Mouse (Mus musculus): ENCODE measurements around the gene Tarm1. TPM values are rescaled to one million over a fixed set of nuclear protein-coding genes. Genes with fewer than 3 reads are reported as not detected.

The Tarm1 gene
- polyA plus RNA-seq, 2 experiments = 0.11 to 0.32 TPM

GRCm38 (mm10) chr7:3442476-3443062 is 59.9 kb downstream of the Tarm1 start:
- Histone ChIP-seq H3K36me3 (replicated peaks; ENCODE audit: control insufficient read depth, insufficient read depth, low read depth) (no peaks in the 10 kb centered on the region), H3K9me3 (ENCODE audit: control insufficient read depth, low read length) (no peaks in the 10 kb centered on the region), H3K4me2 (ENCODE audit: low read depth) (no peak overlapping the region), H3K27ac (no peak overlapping the region), H3K4me1 (replicated peaks; ENCODE audit: control insufficient read depth in 2 of 2, insufficient read depth in 2 of 2, low read length in 1 of 2) (no peaks in the 10 kb centered on the region), H3K9ac (replicated peaks) (no peak overlapping the region), H3K27me3 (ENCODE audit: control insufficient read depth, insufficient read depth, low read length) (no peaks in the 10 kb centered on the region), H3K4me3 (ENCODE audit: insufficient read depth in 1 of 2, low read depth in 2 of 2, low read length in 2 of 2) (no peak overlapping the region)
- DNase-seq (ENCODE audit: low read depth in 3 of 3, low spot score in 3 of 3) (no peak), ATAC-seq (ENCODE audit: insufficient read depth) (no peak)
- no peak for TF ChIP-seq EP300 (IDR thresholded peaks at IDR 0.05; ENCODE audit: low read depth)
- TF ChIP-seq CTCF (IDR thresholded peaks at IDR 0.05; ENCODE audit: low read depth) = no peak
- WGBS (ENCODE audit: insufficient replicate concordance) = 26% methylated on average over 10 of the region's 10 CpGs

GRCm38 (mm10) chr7:3440526-3440925 is 61.9 kb downstream of the Tarm1 start:
- no peak for DNase-seq (ENCODE audit: low read depth in 3 of 3, low spot score in 3 of 3)
- no peak for ATAC-seq (ENCODE audit: insufficient read depth)
- 55% methylated on average over 8 of the region's 8 CpGs for WGBS (ENCODE audit: insufficient replicate concordance)
- no peak for TF ChIP-seq CTCF (IDR thresholded peaks at IDR 0.05; ENCODE audit: low read depth)
- TF ChIP-seq EP300 (IDR thresholded peaks at IDR 0.05; ENCODE audit: low read depth) = no peak
- Histone ChIP-seq H3K27ac (no peak overlapping the region), H3K27me3 (ENCODE audit: control insufficient read depth, insufficient read depth, low read length) (no peaks in the 10 kb centered on the region), H3K9ac (replicated peaks) (no peak overlapping the region), H3K36me3 (replicated peaks; ENCODE audit: control insufficient read depth, insufficient read depth, low read depth) (no peaks in the 10 kb centered on the region), H3K4me3 (ENCODE audit: insufficient read depth in 1 of 2, low read depth in 2 of 2, low read length in 2 of 2) (no peak overlapping the region), H3K9me3 (ENCODE audit: control insufficient read depth, low read length) (no peaks in the 10 kb centered on the region), H3K4me2 (ENCODE audit: low read depth) (no peak overlapping the region), H3K4me1 (replicated peaks; ENCODE audit: control insufficient read depth in 2 of 2, insufficient read depth in 2 of 2, low read length in 1 of 2) (no peaks in the 10 kb centered on the region)

GRCm38 (mm10) chr7:3439984-3440383 is 62.4 kb downstream of the Tarm1 start:
- 67% methylated on average over 10 of the region's 11 CpGs for WGBS (ENCODE audit: insufficient replicate concordance)
- ATAC-seq (ENCODE audit: insufficient read depth) = no peak
- TF ChIP-seq EP300 (IDR thresholded peaks at IDR 0.05; ENCODE audit: low read depth) (no peak), CTCF (IDR thresholded peaks at IDR 0.05; ENCODE audit: low read depth) (no peak)
- H3K9ac ChIP-seq (replicated peaks) = no peak overlapping the region
- H3K27me3 ChIP-seq (ENCODE audit: control insufficient read depth, insufficient read depth, low read length) = no peaks in the 10 kb centered on the region
- no peaks in the 10 kb centered on the region for H3K36me3 ChIP-seq (replicated peaks; ENCODE audit: control insufficient read depth, insufficient read depth, low read depth)
- no peak overlapping the region for H3K27ac ChIP-seq
- no peak for DNase-seq (ENCODE audit: low read depth in 3 of 3, low spot score in 3 of 3)
- no peaks in the 10 kb centered on the region for H3K9me3 ChIP-seq (ENCODE audit: control insufficient read depth, low read length)
- no peak overlapping the region for H3K4me3 ChIP-seq (ENCODE audit: insufficient read depth in 1 of 2, low read depth in 2 of 2, low read length in 2 of 2)
- H3K4me1 ChIP-seq (replicated peaks; ENCODE audit: control insufficient read depth in 2 of 2, insufficient read depth in 2 of 2, low read length in 1 of 2) = no peaks in the 10 kb centered on the region
- H3K4me2 ChIP-seq (ENCODE audit: low read depth) = no peak overlapping the region

GRCm38 (mm10) chr7:3437941-3438340 is 64.5 kb downstream of the Tarm1 start:
- Histone ChIP-seq H3K9me3 (ENCODE audit: control insufficient read depth, low read length) (no peaks in the 10 kb centered on the region), H3K4me2 (ENCODE audit: low read depth) (no peak overlapping the region), H3K27ac (no peak overlapping the region), H3K36me3 (replicated peaks; ENCODE audit: control insufficient read depth, insufficient read depth, low read depth) (no peaks in the 10 kb centered on the region), H3K4me3 (ENCODE audit: insufficient read depth in 1 of 2, low read depth in 2 of 2, low read length in 2 of 2) (no peak overlapping the region), H3K4me1 (replicated peaks; ENCODE audit: control insufficient read depth in 2 of 2, insufficient read depth in 2 of 2, low read length in 1 of 2) (no peaks in the 10 kb centered on the region), H3K27me3 (ENCODE audit: control insufficient read depth, insufficient read depth, low read length) (no peaks in the 10 kb centered on the region), H3K9ac (replicated peaks) (no peak overlapping the region)
- 66% methylated on average over 5 of the region's 5 CpGs for WGBS (ENCODE audit: insufficient replicate concordance)
- DNase-seq (ENCODE audit: low read depth in 3 of 3, low spot score in 3 of 3) (no peak), ATAC-seq (ENCODE audit: insufficient read depth) (no peak)
- TF ChIP-seq EP300 (IDR thresholded peaks at IDR 0.05; ENCODE audit: low read depth) (no peak), CTCF (IDR thresholded peaks at IDR 0.05; ENCODE audit: low read depth) (no peak)

Other genes starting within 250 kb of the Tarm1 start
- gene Myadm, start 213.5 kb downstream of the Tarm1 start, polyA plus RNA-seq (2012; rRNA removed) = 21.5 and 27.0 TPM in 2 replicates
- gene Myadm, start 213.5 kb downstream of the Tarm1 start, polyA plus RNA-seq (2014; fragmentation: Nextera tagmentation; extraction: Ambion mirVana) = 23.1 and 24.9 TPM in 2 replicates
- 0.05 and 0.06 TPM in 2 replicates for gene Prkcg, start 213.4 kb downstream of the Tarm1 start, polyA plus RNA-seq (2012; rRNA removed)
- gene Prkcg, start 213.4 kb downstream of the Tarm1 start, polyA plus RNA-seq (2014; fragmentation: Nextera tagmentation; extraction: Ambion mirVana) = not detected in 2 replicates
- gene Cacng7, start 169.7 kb downstream of the Tarm1 start, polyA plus RNA-seq (2012; rRNA removed) = 0.49 and 0.92 TPM in 2 replicates
- gene Cacng7, start 169.7 kb downstream of the Tarm1 start, polyA plus RNA-seq (2014; fragmentation: Nextera tagmentation; extraction: Ambion mirVana) = not detected in 2 replicates
- 0.04 and 0.05 TPM in 2 replicates for gene Cacng8, start 111.9 kb downstream of the Tarm1 start, polyA plus RNA-seq (2012; rRNA removed)
- gene Cacng8, start 111.9 kb downstream of the Tarm1 start, polyA plus RNA-seq (2014; fragmentation: Nextera tagmentation; extraction: Ambion mirVana) = not detected in 2 replicates
- not detected in 2 replicates for gene Cacng6, start 78.4 kb downstream of the Tarm1 start, polyA plus RNA-seq (2012; rRNA removed)
- not detected in 2 replicates for gene Cacng6, start 78.4 kb downstream of the Tarm1 start, polyA plus RNA-seq (2014; fragmentation: Nextera tagmentation; extraction: Ambion mirVana)
- 0.03 and 0.06 TPM in 2 replicates for gene Oscar, start 113.5 kb upstream of the Tarm1 start, polyA plus RNA-seq (2012; rRNA removed)
- not detected in 2 replicates for gene Oscar, start 113.5 kb upstream of the Tarm1 start, polyA plus RNA-seq (2014; fragmentation: Nextera tagmentation; extraction: Ambion mirVana)
- 106 and 107 TPM in 2 replicates for gene Ndufa3, start 114.7 kb upstream of the Tarm1 start, polyA plus RNA-seq (2012; rRNA removed)
- gene Ndufa3, start 114.7 kb upstream of the Tarm1 start, polyA plus RNA-seq (2014; fragmentation: Nextera tagmentation; extraction: Ambion mirVana) = 351 and 354 TPM in 2 replicates
- gene Tfpt, start 127.3 kb upstream of the Tarm1 start, polyA plus RNA-seq (2012; rRNA removed) = 6.4 and 10.7 TPM in 2 replicates
- gene Tfpt, start 127.3 kb upstream of the Tarm1 start, polyA plus RNA-seq (2014; fragmentation: Nextera tagmentation; extraction: Ambion mirVana) = 7.7 and 8.0 TPM in 2 replicates
- 19.9 and 28.4 TPM in 2 replicates for gene Prpf31, start 127.4 kb upstream of the Tarm1 start, polyA plus RNA-seq (2012; rRNA removed)
- 46.4 and 48.3 TPM in 2 replicates for gene Prpf31, start 127.4 kb upstream of the Tarm1 start, polyA plus RNA-seq (2014; fragmentation: Nextera tagmentation; extraction: Ambion mirVana)
- 27.0 and 30.2 TPM in 2 replicates for gene Cnot3, start 142.6 kb upstream of the Tarm1 start, polyA plus RNA-seq (2012; rRNA removed)
- gene Cnot3, start 142.6 kb upstream of the Tarm1 start, polyA plus RNA-seq (2014; fragmentation: Nextera tagmentation; extraction: Ambion mirVana) = 20.2 and 20.8 TPM in 2 replicates
- 1.7 and 3.3 TPM in 2 replicates for gene Leng1, start 163.2 kb upstream of the Tarm1 start, polyA plus RNA-seq (2012; rRNA removed)
- 4.0 and 4.3 TPM in 2 replicates for gene Leng1, start 163.2 kb upstream of the Tarm1 start, polyA plus RNA-seq (2014; fragmentation: Nextera tagmentation; extraction: Ambion mirVana)
- 5.5 and 7.6 TPM in 2 replicates for gene Tmc4, start 174.9 kb upstream of the Tarm1 start, polyA plus RNA-seq (2012; rRNA removed)
- 5.7 and 6.7 TPM in 2 replicates for gene Tmc4, start 174.9 kb upstream of the Tarm1 start, polyA plus RNA-seq (2014; fragmentation: Nextera tagmentation; extraction: Ambion mirVana)
- 22.8 and 25.3 TPM in 2 replicates for gene Tsen34, start 190.2 kb upstream of the Tarm1 start, polyA plus RNA-seq (2012; rRNA removed)
- gene Tsen34, start 190.2 kb upstream of the Tarm1 start, polyA plus RNA-seq (2014; fragmentation: Nextera tagmentation; extraction: Ambion mirVana) = 34.4 and 34.6 TPM in 2 replicates
- 10.3 and 11.6 TPM in 2 replicates for gene Mboat7, start 190.9 kb upstream of the Tarm1 start, polyA plus RNA-seq (2012; rRNA removed)
- 11.5 and 13.0 TPM in 2 replicates for gene Mboat7, start 190.9 kb upstream of the Tarm1 start, polyA plus RNA-seq (2014; fragmentation: Nextera tagmentation; extraction: Ambion mirVana)
- 680 and 1,914 TPM in 2 replicates for gene Rps9, start 201.4 kb upstream of the Tarm1 start, polyA plus RNA-seq (2012; rRNA removed)
- 960 and 985 TPM in 2 replicates for gene Rps9, start 201.4 kb upstream of the Tarm1 start, polyA plus RNA-seq (2014; fragmentation: Nextera tagmentation; extraction: Ambion mirVana)
- gene Pirb, start 217.8 kb upstream of the Tarm1 start, polyA plus RNA-seq (2012; rRNA removed) = 1.6 TPM in 2 replicates
- gene Pirb, start 217.8 kb upstream of the Tarm1 start, polyA plus RNA-seq (2014; fragmentation: Nextera tagmentation; extraction: Ambion mirVana) = 1.8 and 2.2 TPM in 2 replicates